Mouse (Mus musculus) E14TG2a.4 (cell line): ENCODE results near the gene Odf3.

Source experiments
- H3K27me3 ChIP-seq: 2 replicates; pipeline ENCODE4 v1.6.1; 2014; ENCODE audit warnings: low read length, control low read depth; ENCODE audit not compliant: insufficient read depth
- H3K36me3 ChIP-seq: 2 replicates; pipeline ENCODE4 v1.6.1; 2014; ENCODE audit warnings: low read length, control low read depth; ENCODE audit not compliant: insufficient read depth
- H3K4me1 ChIP-seq: replicated peaks from 2 replicates; pipeline ENCODE4 v1.6.1; 2014; ENCODE audit warnings: low read depth, low read length, control low read depth
- H3K4me3 ChIP-seq: replicated peaks from 2 replicates; pipeline ENCODE4 v1.5.1; 2014; ENCODE audit warnings: mild to moderate bottlenecking, low read length
- H3K9me3 ChIP-seq: 2 replicates; pipeline ENCODE4 v1.6.1; 2014; ENCODE audit warnings: low read length, control low read depth
- CTCF ChIP-seq: conservative IDR thresholded peaks from 2 replicates; pipeline ENCODE4 v1.5.1; 2014; ENCODE audit warnings: low read length
- NANOG ChIP-seq: IDR thresholded peaks from 2 replicates; pipeline ENCODE4 v1.6.1; 2014; ENCODE audit warnings: borderline replicate concordance, low read length, mixed read lengths
- POU5F1 ChIP-seq: IDR thresholded peaks from 2 replicates; pipeline ENCODE4 v1.6.1; 2014; ENCODE audit warnings: low read length, borderline replicate concordance

Odf3 gene

GRCm38 (mm10) chr7:140858746-140859145 is 11.1 kb downstream of the Odf3 start:
- H3K27me3 ChIP-seq, result no peaks in the 10 kb centered on the region

GRCm38 (mm10) chr7:140859997-140860396 is 12.4 kb downstream of the Odf3 start:
- TF ChIP-seq NANOG (no peak), CTCF (no peak), POU5F1 (no peak)
- Histone ChIP-seq H3K27me3 (no peaks in the 10 kb centered on the region), H3K36me3 (peaks cover 78% of the 10 kb centered on the region), H3K4me1 (peaks cover 58% of the 10 kb centered on the region), H3K4me3 (no peak overlapping the region), H3K9me3 (no peaks in the 10 kb centered on the region)

More at GRCm38 (mm10) chr7:140858746-140859145, 11.1 kb downstream of the Odf3 start:
- TF ChIP-seq CTCF (no peak), NANOG (no peak)
- Histone ChIP-seq H3K9me3 (no peaks in the 10 kb centered on the region), H3K4me1 (peaks cover 65% of the 10 kb centered on the region), H3K4me3 (peak overlapping the region; percentile 90), H3K36me3 (peaks cover 78% of the 10 kb centered on the region)

- peaks cover 56% of the 10 kb centered on the region for H3K4me1 ChIP-seq
- H3K27me3 ChIP-seq, result no peaks in the 10 kb centered on the region
- no peak overlapping the region for H3K4me3 ChIP-seq
- no peak for TF ChIP-seq CTCF
- no peak for TF ChIP-seq NANOG
- H3K36me3 ChIP-seq, result peaks cover 79% of the 10 kb centered on the region
- H3K9me3 ChIP-seq, result no peaks in the 10 kb centered on the region
Observed at GRCm38 (mm10) chr7:140860728-140861127, 13.1 kb downstream of the Odf3 start.

- TF ChIP-seq POU5F1 (no peak), CTCF (no peak), NANOG (no peak)
- Histone ChIP-seq H3K4me1 (peaks cover 37% of the 10 kb centered on the region), H3K4me3 (no peak overlapping the region), H3K27me3 (no peaks in the 10 kb centered on the region), H3K36me3 (peaks cover 93% of the 10 kb centered on the region), H3K9me3 (no peaks in the 10 kb centered on the region)
Observed at GRCm38 (mm10) chr7:140864761-140865160, 17.2 kb downstream of the Odf3 start.

GRCm38 (mm10) chr7:140874224-140874623 is 26.6 kb downstream of the Odf3 start:
- Histone ChIP-seq H3K9me3 (no peaks in the 10 kb centered on the region), H3K4me1 (peaks cover 18% of the 10 kb centered on the region)

GRCm38 (mm10) chr7:140877364-140877763 is 29.8 kb downstream of the Odf3 start:
- Histone ChIP-seq H3K4me1 (peaks cover 31% of the 10 kb centered on the region), H3K4me3 (no peak overlapping the region), H3K27me3 (no peaks in the 10 kb centered on the region), H3K36me3 (peaks cover 67% of the 10 kb centered on the region), H3K9me3 (no peaks in the 10 kb centered on the region)
- TF ChIP-seq POU5F1 (no peak), CTCF (no peak), NANOG (no peak)

More at GRCm38 (mm10) chr7:140874224-140874623, 26.6 kb downstream of the Odf3 start:
- Histone ChIP-seq H3K4me3 (no peak overlapping the region), H3K36me3 (peaks cover 87% of the 10 kb centered on the region), H3K27me3 (no peaks in the 10 kb centered on the region)
- TF ChIP-seq NANOG (no peak), POU5F1 (no peak), CTCF (no peak)

- Histone ChIP-seq H3K36me3 (peaks cover 56% of the 10 kb centered on the region), H3K9me3 (no peaks in the 10 kb centered on the region), H3K4me1 (peaks cover 48% of the 10 kb centered on the region), H3K27me3 (no peaks in the 10 kb centered on the region), H3K4me3 (no peak overlapping the region)
- TF ChIP-seq NANOG, result no peak
- no peak for TF ChIP-seq CTCF
- TF ChIP-seq POU5F1, result no peak
Observed at GRCm38 (mm10) chr7:140879355-140879754, 31.8 kb downstream of the Odf3 start.

GRCm38 (mm10) chr7:140880419-140880818 is 32.8 kb downstream of the Odf3 start:
- Histone ChIP-seq H3K27me3 (no peaks in the 10 kb centered on the region), H3K36me3 (peaks cover 58% of the 10 kb centered on the region), H3K4me3 (peak overlapping the region; percentile 98; the same call in 1 of the 2 replicates), H3K9me3 (no peaks in the 10 kb centered on the region), H3K4me1 (peaks cover 49% of the 10 kb centered on the region)
- TF ChIP-seq POU5F1 (no peak), CTCF (no peak), NANOG (no peak)

GRCm38 (mm10) chr7:140880865-140881515 is 33.4 kb downstream of the Odf3 start:
- TF ChIP-seq CTCF (no peak), POU5F1 (no peak), NANOG (no peak)
- Histone ChIP-seq H3K9me3 (no peaks in the 10 kb centered on the region), H3K4me1 (peaks cover 49% of the 10 kb centered on the region), H3K4me3 (peak overlapping the region; percentile 98), H3K27me3 (no peaks in the 10 kb centered on the region), H3K36me3 (peaks cover 58% of the 10 kb centered on the region)
